Mouse (Mus musculus): Measurements from ENCODE around the gene Gse1.

Gene Gse1

DNA sequence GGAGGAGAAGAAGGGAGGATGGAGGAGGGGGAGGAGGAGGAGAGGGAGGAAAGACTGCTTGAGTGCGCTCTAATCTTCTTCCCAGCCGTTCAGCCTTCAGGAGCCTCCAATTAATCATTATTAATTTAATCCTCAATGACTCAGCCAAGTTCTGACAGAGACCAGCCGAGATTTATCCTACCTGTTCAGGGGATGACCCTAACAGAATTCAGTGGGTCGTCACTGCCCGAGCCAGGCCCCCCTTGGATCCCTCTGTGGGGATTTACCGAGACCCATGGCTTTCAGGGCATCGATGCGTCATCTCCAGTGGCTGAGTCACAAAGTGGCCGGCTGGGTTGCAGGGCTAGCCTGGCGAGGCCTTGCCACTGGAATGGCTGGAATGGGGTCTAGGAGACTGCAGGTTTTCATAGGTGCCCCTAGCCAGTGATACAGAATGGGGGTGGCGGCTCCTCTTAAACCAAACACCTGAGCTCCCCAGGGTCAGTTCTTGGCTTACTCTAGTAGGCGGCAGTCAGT lies 90.3 kb downstream of the Gse1 start:
- intact Hi-C loops (cut with DNase I), result loop anchor here (2.0 to 5.0 kb wide), 2 partner anchors 36 to 140 kb away; no protein-coding TSS in a partner anchor

DNA sequence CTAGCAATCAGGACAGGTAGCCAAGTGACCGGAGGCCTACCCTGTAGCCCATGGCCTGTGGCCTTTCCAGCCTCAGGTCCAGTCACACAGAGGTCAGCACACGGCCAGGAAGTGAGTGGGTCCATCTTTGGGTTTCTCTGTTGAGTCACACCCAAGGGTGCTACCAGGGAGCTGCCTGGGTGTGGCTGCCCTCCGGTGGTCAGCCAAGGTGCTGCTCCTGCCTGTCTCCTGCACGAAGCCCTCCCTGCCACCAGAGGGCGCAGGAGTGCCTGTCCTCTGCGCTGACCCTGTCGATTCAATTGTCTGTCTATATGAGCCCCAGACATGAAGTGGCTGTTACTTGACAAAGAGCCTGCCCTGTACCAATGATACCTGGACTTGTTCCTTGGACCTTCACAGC lies 91.2 kb downstream of the Gse1 start:
- intact Hi-C loops (cut with DNase I), result loop anchor here (2.0 to 5.0 kb wide), 2 partner anchors 37 to 141 kb away; no protein-coding TSS in a partner anchor

DNA sequence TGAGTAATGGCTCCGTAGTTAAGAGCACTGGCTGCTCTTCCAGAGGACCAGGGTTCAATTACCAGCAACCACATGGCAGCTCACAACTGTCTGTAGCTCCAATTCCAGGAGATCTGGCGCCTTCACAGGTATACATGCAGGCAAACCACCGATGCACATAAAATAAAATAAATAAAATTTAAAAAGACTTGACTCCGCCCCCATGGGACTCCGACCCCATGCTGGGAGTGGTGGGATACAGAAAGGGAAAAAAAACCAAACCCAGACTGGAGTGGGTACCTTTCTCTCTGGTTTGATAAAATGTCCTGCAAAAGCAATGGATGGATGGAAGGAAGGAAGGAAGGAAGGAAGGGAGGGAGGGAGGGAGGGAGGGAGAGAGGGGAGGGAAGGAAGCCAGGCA lies 91.9 kb downstream of the Gse1 start:
- intact Hi-C loops (cut with DNase I), result no loop called here

DNA sequence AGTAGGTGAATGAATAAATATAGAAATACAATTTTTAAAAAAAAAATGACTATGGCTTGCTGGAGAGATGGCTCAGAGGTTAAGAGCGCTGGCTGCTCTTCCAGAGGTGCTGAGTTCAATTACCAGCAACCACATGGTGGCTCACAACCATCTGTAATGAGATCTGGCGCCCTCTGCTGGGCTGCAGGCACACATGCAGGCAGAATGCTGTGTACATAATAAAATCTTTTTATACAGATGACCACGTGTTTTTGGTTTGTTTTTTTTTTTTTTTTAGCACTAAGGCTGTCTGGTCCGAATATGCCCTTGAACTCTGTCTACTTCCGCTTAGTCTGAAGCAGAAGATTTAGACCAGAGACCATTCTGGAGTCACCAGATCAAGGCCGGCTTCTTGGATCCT lies 93.5 kb downstream of the Gse1 start:
- intact Hi-C loops (cut with DNase I), result no loop called here

DNA sequence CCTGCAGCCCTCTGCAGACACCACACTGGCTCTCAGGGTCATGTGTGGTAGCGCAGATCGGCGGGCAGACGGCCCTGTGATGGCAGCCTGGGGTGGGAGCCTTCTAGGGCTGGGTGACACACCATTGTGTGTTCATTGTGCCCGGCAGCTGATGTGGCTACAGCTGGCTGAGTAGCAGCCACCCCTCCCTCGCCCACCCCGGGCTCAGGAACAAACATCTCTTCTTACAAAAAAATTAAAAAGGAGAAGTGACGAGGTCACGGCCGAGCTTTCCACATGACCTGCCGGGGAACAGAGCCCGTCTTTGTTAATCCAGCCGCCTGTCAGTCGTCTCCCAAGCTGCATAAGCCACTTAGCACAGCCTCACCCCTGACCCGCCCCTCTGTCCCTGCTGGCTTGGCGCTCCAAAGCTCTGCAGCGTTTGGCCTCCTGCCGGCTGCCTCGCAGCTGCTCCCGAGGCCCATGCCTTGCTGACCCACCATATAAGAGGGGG lies 94.7 kb downstream of the Gse1 start:
- intact Hi-C loops (cut with DNase I), result no loop called here

DNA sequence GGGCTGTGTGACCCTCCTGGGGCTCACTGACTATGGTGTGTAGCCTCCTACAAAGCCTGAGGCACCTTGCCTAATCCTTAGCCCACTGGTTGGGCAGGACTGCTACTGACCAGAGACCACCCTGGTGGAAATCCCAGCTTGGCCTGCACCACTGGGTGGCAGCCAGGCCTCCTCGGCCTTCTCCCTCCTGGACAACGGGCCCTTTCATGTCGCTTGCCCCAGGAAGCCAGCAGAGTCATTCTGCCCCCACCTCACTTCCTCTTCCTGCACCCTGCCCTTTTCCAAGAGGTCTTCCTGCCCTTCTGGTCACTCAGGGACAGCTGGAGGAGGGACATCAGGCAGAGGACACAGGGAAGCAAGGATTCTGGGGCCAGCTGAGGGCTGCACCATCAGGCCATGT lies 96.3 kb downstream of the Gse1 start:
- intact Hi-C loops (cut with DNase I), result no loop called here

DNA sequence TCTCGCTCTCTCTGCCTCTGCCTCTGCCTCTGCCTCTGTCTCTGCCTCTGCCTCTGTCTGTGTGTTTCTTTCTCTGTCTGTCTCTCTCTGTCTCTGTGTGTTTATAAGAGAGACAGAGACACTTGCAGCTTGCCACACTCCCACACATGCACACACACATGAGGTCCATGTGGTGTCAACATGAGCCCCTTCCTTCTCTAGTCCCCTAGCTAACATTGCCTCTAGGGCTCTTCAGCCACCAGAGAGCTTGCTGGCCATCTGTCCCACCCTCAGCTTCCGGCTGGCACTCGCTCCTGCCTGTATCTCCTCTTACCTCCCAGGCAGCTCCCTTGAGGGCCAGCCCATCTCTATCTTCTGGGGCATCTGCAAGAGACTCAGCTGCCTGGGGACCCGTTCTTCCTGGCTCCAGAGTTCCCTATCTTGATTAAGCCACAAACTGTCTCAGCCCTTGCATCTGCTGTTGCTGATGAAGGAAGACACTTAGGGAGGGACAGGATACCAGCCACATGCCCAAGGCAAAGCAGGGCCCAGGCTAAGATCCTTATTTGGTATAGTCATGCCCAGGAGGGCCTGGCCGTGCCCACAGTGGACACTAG lies 97.0 kb downstream of the Gse1 start:
- intact Hi-C loops (cut with DNase I), result loop anchor here (5.0 kb wide), 1 partner anchor 42 kb away; no protein-coding TSS in a partner anchor

DNA sequence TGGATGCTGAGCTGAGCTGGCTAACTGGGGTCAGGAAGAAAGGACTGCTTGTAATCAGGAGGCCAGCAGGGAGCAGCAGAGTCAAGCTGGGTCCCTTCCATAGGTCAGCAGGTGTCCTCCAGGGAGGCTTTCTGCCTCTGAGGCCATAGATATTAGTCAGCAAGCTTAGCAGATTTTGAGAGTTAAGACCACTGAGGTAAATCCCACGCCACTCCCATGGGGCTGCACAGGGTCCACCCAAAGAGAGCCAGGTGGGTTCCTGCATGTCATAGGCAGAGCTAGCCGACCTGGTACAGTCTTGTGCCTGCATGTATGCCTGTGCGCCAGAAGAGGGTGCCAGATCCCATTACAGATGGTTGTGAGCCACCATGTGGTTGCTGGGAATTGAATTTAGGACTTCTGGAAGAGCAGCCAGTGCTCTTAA lies 98.9 kb downstream of the Gse1 start:
- intact Hi-C loops (cut with DNase I), result loop anchor here (5.0 kb wide), 1 partner anchor 40 kb away; no protein-coding TSS in a partner anchor

DNA sequence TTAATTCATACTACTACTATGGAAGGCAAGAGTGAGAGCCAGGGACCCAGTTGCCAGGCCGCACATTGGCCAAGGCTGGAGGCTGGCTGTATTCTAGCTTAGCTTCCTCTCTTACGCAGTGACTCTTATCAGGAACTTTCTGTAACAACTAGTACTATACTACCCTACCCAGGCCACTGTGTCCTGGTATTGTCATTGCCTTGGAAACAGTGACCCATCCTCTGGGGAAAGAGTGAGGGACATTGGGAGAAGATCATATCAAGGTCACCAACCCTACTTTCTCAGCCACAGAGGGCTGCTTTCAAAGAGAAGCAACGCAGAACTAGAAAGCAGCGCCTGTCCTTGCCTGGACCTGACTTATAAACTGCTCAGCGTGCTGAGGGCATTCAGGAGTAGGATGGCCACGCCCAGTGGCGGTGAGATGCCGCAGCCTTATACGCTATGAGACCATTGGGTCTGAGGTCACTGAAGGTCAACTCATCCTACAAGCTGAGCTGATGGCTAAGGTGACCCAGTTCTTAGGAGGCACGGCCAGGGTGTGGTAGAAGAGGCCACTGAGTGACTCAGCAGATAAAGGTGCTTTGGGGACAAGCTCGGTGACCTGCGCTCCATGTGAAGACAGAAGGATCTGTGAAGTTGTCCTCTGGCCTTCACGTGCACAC lies 100.2 kb downstream of the Gse1 start:
- intact Hi-C loops (cut with DNase I), result loop anchor here (5.0 kb wide), 1 partner anchor 39 kb away; no protein-coding TSS in a partner anchor

DNA sequence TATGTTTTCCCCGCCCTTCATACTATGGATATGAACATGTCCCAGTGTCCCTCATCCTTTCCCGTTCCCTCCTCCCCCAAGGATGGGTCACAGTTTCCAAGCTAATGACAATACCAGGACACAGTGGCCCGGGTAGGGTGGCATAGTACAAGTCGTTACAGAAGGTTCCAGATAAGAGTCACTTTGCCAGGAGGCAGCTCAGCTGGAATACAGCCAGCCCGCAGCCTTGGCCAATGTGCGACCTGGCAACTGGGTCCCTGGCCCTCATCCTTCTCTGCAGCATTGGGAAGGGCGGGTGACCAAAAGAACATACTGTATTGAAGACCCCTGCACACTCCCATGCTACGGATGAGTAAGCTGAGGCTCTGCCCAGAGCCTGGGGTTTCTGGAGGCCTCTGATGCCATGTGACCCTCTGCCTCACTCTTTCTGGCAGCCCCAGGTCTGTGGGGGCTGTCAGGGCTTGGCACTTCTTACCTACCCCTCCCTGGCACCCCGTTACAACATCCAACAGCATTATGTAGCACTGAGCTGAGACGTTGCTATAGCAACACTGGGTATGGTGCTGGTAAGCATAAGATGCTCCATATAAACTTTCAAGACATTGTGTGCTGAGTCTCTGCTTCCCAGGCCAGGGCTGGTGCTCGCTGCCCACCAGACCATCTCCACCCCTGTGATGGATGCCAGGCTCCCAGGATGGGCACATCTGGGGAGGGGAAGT lies 100.9 kb downstream of the Gse1 start:
- intact Hi-C loops (cut with DNase I), result loop anchor here (5.0 kb wide), 1 partner anchor 38 kb away; no protein-coding TSS in a partner anchor

DNA sequence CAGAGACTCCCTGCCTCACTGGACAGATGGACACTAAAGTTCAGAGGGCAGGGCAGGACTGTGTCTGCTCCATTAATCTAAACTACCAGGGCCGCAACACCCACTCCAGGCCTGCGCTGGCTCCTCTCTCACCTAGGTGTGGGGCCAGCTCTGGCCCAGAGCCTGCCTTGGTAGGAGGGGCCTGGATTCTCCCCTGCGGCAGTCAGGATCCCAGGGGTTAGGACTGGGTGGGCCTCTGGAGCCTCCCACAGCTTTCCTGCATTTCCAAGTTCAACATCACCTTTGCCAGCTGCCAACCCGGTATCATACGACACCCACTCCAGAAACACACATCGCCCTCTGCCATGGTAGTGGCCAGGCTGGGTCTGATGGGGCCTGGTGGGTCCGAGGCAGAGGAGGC lies 102.8 kb downstream of the Gse1 start:
- intact Hi-C loops (cut with DNase I), result loop anchor here (5.0 kb wide), 1 partner anchor 206 kb away; no protein-coding TSS in a partner anchor

DNA sequence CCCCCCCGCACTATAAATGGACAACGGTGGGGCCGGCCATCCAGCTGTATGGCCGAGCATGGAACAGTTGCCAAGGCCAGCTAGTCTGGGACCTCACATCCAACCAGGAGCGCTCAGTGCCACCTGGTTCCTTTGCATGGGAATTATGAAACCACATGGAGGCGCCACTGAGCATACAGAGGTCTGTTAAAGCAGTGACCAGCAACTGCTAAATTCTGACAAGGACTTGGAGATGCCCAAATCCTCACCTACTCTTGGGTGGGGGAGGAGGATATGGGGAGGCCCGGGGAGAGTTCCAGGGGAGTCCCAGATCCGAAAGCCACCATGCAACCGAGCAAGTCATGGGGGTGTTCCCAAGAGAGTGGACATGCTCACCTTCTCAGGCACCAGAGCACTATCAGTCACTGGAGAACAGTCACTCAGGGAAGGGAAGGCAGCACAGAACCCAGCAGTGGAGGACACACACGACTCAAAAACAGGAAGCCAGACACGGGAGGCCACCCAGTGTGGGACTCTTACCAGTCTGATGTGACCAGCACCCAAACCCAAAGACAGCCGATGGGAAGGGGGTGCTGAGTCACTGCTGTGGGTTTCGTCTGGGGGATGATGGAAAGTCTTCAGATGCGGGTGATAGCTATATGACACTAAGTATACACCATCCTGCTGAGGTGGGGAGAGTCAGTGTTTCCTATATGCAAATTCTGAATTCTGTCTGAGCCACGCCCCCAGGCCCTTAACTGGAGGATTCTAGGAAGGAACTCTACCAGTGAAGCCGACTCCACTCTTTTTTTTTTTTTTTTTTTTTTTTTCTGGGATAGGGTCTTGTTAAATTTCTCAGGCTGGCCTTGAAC lies 104.3 kb downstream of the Gse1 start:
- intact Hi-C loops (cut with DNase I), result loop anchor here (5.0 kb wide), 1 partner anchor 205 kb away; no protein-coding TSS in a partner anchor

DNA sequence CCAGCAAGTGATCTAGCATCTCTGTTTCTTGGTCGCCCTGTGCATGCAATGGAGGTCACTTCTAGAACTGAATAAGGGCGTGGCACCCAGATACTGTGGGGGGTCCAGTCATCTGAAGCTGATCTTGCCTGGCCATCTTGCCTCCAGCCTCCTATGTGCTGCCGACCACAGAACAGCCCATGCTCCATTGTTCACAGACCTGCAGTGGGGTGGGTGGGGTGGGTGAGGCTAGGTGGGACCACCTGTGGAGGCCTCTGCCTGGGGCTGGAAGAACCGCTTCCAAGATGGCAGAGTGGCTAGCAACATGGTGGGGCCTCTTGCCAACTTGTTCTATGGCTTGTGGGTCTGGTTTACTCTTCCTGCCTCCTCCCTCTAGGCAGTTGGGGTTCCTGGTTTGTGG lies 105.4 kb downstream of the Gse1 start:
- intact Hi-C loops (cut with DNase I), result loop anchor here (5.0 kb wide), 1 partner anchor 204 kb away; no protein-coding TSS in a partner anchor

DNA sequence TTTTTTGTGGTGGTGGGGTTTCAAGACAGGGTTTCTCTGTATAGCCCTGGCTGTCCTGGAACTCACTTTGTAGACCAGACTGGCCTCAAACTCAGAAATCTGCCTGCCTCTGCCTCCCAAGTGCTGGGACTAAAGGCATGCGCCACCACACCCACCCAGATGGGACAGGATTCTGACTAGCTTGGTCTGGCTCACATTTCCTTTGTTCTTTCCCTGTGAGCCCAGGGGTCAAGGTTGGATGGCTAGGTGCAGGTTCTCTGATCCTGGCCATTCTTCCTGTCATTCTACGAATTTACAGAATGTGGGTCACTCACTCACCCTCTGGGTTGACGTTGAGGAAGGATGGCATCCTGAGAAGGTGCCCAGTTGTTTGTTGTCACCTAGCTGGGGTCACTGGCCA lies 106.0 kb downstream of the Gse1 start:
- intact Hi-C loops (cut with DNase I), result loop anchor here (5.0 kb wide), 1 partner anchor 203 kb away; no protein-coding TSS in a partner anchor

DNA sequence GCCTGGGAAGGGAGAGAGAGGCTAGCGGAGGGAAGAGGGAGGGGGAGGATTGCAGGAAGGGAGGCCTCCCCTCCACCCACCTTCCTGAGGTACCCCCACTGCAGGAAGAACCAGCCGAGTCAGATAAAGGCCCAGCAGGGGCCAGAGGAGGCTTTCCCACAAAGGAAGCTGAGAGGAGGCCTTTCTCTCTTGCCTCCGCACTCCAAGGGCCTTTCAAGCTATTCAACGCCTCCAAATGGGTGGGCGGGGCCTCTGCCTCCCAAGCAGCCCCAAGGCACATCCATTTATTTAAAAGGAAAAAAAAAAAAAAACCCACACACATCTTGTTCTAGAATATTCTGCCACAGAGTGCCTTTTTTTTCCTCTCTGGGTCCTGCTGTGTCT lies 106.6 kb downstream of the Gse1 start:
- intact Hi-C loops (cut with DNase I), result loop anchor here (5.0 kb wide), 1 partner anchor 202 kb away; no protein-coding TSS in a partner anchor

DNA sequence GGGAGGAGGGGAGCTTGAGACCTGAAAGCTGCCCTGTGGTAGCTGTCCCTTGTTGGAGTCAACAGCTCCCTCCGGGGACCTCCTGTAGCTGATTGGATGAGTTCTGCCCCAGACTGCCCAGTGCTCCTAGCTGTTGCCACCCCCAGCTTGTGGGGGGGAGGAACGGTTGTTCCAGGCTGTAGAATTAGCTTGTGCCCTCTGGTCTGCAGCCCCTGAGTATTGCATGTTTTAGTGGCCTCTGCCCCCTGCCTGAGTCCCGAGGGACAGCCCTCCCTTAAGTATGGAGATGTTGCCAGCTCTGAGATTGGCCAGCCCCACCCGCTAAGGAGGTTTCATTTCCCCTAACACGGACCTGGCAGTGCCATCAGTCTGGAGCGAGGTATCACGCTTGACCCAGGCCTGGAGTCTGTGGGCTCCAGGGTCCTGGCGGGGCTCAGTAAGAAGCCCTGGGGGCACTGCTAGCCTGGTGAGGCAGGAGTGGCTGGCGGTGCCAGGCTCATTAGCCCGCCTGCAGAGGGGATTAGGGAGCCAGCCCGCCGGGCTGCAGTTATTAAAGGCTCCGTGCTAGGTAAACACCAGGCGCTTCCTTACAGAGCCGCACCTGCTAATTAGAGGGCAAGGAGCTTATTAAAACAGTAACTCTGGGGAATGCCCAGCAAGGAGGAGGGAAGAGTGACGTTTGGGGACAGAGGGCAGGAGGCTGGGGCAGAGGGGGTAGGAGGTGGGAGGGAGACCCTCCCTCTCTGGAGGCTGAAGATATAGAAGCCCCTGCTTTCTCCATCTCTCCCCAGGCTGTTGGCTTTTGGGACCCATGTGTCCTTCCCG lies 107.2 kb downstream of the Gse1 start:
- intact Hi-C loops (cut with DNase I), result no loop called here

DNA sequence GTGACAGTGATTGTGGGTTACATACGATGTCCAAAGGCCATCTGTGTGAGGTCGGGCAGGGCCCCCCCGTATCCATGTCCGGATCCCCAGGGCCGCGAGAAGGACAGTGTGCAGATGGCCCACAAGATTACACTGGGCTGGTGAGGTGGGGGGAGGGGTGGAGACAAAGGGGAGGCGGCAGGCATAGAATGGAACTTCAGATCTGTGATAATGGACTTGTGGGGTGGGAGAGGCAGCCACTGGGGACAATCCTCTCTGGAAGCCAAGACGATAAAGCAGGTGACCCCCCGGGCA lies 107.8 kb downstream of the Gse1 start:
- intact Hi-C loops (cut with DNase I), result no loop called here

DNA sequence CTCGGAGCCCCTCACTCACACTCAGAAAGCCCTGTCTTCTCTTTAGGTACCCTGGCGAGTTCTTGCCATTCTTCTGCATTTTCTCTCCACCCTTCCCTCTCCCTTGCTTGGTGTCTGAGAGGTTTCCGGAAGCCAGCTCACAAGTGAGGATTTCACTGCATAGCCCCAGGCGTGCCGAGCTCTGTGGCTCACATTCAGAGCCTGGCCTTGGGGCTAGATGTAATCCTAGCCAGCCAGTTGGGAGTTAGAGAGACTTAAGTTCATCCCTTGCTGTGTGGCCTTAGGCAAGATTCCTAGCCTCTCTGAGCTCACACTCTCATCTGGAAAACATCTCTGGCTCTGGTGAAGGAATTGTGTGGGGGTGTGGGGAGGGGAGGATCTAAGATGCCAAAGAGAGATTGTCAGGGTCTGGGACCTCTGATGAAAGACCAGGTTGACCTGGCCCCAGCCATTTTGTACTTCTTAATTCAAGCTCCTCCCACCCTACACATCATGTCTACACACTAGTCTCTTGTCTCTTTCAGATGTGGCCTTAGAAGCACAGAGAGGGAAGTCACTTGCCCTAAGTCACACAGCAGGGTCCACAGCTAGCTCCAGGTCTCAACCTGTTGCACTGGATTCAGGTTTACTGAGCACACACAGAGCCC lies 108.8 kb downstream of the Gse1 start:
- intact Hi-C loops (cut with DNase I), result no loop called here

DNA sequence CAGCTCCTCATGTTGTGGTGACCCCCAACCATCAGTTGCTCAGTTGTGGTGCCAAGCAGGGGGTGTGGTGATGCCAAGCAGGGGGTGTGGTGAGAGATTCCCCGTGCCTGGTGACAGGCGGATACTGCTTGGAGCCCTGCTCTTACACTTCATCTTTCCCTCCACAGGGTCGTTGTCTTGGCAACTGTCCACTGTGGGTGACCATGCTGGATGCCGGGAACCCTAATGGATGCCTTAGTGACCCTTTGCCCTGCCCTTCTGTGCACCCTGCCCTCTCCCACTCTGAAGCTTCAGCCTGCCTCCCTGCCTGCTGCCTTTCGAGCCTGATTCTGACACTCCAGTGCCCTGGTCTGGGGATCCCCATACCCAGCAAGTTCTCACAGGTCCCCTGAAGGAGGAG lies 109.4 kb downstream of the Gse1 start:
- intact Hi-C loops (cut with DNase I), result no loop called here

All from adrenal gland (tissue).